Mouse (Mus musculus) heart, embryonic 15.5 days (tissue): ENCODE results near the gene Tbc1d5. TPM values are rescaled to one million over a fixed set of nuclear protein-coding genes. Genes with fewer than 3 reads are reported as not detected.

Experiments
- ATAC-seq: fragments of 200-750 bp; cut with Nextera tagmentation; replicated peaks from 2 replicates; pipeline ENCODE4 v1.8.0; 2017; ENCODE audit warnings: low read depth, moderate TSS enrichment; ENCODE audit not compliant: insufficient number of reproducible peaks, insufficient read depth, low FRiP score
- H3K27ac ChIP-seq: fragments of 300-500 bp; sonication (generic); 2 replicates; pipeline ENCODE4 v1.5.1; 2015; ENCODE audit warnings: mild to moderate bottlenecking, inconsistent platforms
- H3K27me3 ChIP-seq: fragments of 300-500 bp; sonication (generic); 2 replicates; pipeline ENCODE4 v1.6.1; 2015; ENCODE audit warnings: inconsistent platforms
- H3K36me3 ChIP-seq: fragments of 300-500 bp; sonication (generic); 2 replicates; pipeline ENCODE4 v1.6.1; 2015; ENCODE audit warnings: mild to moderate bottlenecking, inconsistent platforms
- H3K4me1 ChIP-seq: fragments of 300-500 bp; sonication (generic); replicated peaks from 2 replicates; pipeline ENCODE4 v1.6.1; 2015; ENCODE audit warnings: inconsistent platforms
- H3K4me2 ChIP-seq: fragments of 300-500 bp; sonication (generic); 2 replicates; pipeline ENCODE4 v1.6.1; 2015; ENCODE audit warnings: inconsistent platforms, mild to moderate bottlenecking, moderate library complexity
- H3K4me3 ChIP-seq: fragments of 300-500 bp; sonication (generic); 2 replicates; pipeline ENCODE4 v1.5.1; 2015; ENCODE audit warnings: mild to moderate bottlenecking, inconsistent platforms
- H3K9ac ChIP-seq: fragments of 300-500 bp; sonication (generic); 2 replicates; pipeline ENCODE4 v1.6.1; 2015; ENCODE audit warnings: mild to moderate bottlenecking, inconsistent platforms
- H3K9me3 ChIP-seq: fragments of 300-500 bp; sonication (generic); replicated peaks from 2 replicates; pipeline ENCODE4 v1.6.1; 2016; ENCODE audit warnings: inconsistent platforms
- WGBS: fragments of 180-500 bp; shearing (Covaris S2); methylation state at CpG from one replicate; pipeline ENCODE4 v1.1.7; 2015; ENCODE audit warnings: mixed read lengths; 5-methylcytosine and 5-hydroxymethylcytosine counted together
- polyA plus RNA-seq: library from polyadenylated mRNA; unstranded; fragments of >200 nt; fragmentation: Nextera tagmentation; extraction: Ambion mirVana; gene quantifications from 2 replicates; pipeline ENCODE4 v1.2.1, GENCODE M21; 2015

Gene Tbc1d5
- polyA plus RNA-seq, result 7.8 and 9.6 TPM in 2 replicates

DNA sequence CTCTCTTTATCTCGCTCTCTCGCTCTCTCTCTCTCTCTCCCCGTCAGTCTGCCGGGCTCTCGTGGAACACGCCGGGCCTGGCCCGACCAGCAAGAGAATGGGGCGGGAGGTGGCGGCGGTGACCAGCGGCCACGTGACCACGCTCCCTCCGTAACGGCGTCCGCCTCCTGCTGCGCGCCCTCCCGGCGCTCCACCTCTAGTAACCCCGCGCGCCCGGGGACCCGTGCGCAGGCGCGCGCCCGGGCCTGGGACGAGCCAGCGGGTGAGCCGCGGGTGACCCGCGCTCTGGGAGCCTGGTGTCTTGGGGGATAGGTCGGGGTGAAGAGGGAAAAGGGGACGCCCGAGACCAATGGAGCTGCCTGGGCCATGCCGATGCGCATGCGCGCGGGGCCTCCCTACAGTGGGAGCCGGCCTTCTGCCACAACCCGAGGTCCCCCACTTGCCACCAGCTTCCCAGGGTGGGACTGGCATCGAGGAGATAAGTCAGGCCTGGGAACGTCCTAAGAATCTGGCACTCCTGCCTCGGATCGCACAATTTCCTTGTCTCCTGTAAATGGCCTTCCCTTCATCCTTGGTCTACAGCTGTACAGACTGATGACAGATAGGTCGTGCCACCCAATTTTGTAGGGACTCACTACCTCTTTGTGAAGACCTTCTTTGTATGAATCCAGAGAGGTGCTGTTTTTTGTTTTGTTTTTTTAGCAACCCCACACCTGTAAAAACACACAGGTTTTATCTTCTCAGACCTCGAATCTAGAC, at the start of gene Tbc1d5:
Gene Tbc1d5, minus strand, starts transcription at position 158 of the 759 bp plus-strand sequence.
- H3K27ac ChIP-seq, result peak within 1 kb of the TSS; percentile 98
- peaks cover 10% of the 10 kb centered on the region for H3K4me1 ChIP-seq
- ATAC-seq, result peak; percentile 98
- whole genome bisulfite sequencing, result 2% methylated on average over 54 of the region's 54 CpGs
- no peaks in the 10 kb centered on the region for H3K36me3 ChIP-seq
- H3K4me2 ChIP-seq, result peak within 1 kb of the TSS; percentile 76
- H3K9me3 ChIP-seq, result no peaks in the 10 kb centered on the region
- peak within 1 kb of the TSS; percentile 88 for H3K9ac ChIP-seq
- no peaks in the 10 kb centered on the region for H3K27me3 ChIP-seq
- H3K4me3 ChIP-seq, result peak within 1 kb of the TSS; percentile 75

DNA sequence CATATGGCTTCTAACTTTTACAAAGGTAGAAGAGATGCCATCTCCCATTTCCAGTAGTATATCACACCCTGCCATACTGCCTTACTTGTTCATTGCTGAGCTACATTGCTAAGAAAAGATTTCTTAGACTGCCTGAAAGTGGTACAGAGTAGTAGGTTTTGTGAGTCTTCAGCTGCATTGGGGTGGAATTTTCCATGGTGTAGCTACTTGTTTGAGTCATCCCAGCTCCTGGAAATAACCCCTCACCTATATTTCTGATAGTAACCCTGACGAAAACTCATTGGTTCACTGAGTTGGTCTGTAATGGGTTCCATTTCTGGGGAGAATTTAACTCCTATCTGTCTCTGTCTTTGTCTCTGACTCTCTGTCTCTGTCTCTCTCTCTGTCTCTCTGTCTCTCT, 46.9 kb upstream of the Tbc1d5 start:
- no peak overlapping the region for H3K4me3 ChIP-seq
- no peak for ATAC-seq
- no peaks in the 10 kb centered on the region for H3K4me1 ChIP-seq
- no peak overlapping the region for H3K9ac ChIP-seq
- H3K27me3 ChIP-seq, result no peaks in the 10 kb centered on the region
- WGBS, result 73% methylated on average over 1 of the region's 1 CpGs
- H3K4me2 ChIP-seq, result no peak overlapping the region
- H3K36me3 ChIP-seq, result no peaks in the 10 kb centered on the region
- H3K27ac ChIP-seq, result no peak overlapping the region
- no peaks in the 10 kb centered on the region for H3K9me3 ChIP-seq

GRCm38 (mm10) chr17:51223152-51223551, 44.0 kb upstream of the Tbc1d5 start:
- H3K4me3 ChIP-seq, result no peak overlapping the region
- no peaks in the 10 kb centered on the region for H3K27me3 ChIP-seq
- no peak overlapping the region for H3K27ac ChIP-seq
- no peak overlapping the region for H3K9ac ChIP-seq
- no peaks in the 10 kb centered on the region for H3K4me1 ChIP-seq
- 38% methylated on average over 4 of the region's 4 CpGs for WGBS
- ATAC-seq, result no peak
- H3K36me3 ChIP-seq, result no peaks in the 10 kb centered on the region
- no peak overlapping the region for H3K4me2 ChIP-seq
- no peaks in the 10 kb centered on the region for H3K9me3 ChIP-seq

- no peak for ATAC-seq
- WGBS, result 60% methylated on average over 7 of the region's 7 CpGs
- H3K4me2 ChIP-seq, result no peak overlapping the region
Measured at GRCm38 (mm10) chr17:51221075-51221474, 41.9 kb upstream of the Tbc1d5 start.

DNA sequence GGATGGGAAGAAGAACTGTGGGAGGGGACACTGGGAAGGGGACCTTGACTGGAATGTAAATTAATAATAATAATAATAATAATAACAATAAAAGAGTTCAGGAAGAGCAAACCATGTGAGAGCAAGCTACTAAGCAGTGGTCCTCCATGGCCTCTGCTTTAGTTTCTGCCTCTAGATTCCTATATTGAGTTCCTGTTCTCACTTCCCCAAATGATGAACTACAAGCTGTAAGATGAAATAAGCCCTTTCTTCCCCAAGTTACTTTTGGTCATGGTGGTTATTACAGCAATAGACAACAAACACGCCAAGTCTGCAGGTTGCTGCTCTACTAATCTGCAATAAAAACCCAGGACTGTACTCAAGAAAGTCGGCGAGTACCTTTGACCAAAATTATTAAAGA, 40.7 kb upstream of the Tbc1d5 start:
- H3K9me3 ChIP-seq, result no peaks in the 10 kb centered on the region
- H3K9ac ChIP-seq, result no peak overlapping the region
- H3K4me1 ChIP-seq, result no peaks in the 10 kb centered on the region
- H3K36me3 ChIP-seq, result no peaks in the 10 kb centered on the region
- H3K27me3 ChIP-seq, result no peaks in the 10 kb centered on the region
- WGBS, result 84% methylated on average over 3 of the region's 3 CpGs
- H3K27ac ChIP-seq, result no peak overlapping the region
- no peak for ATAC-seq
- H3K4me2 ChIP-seq, result no peak overlapping the region
- H3K4me3 ChIP-seq, result no peak overlapping the region

More at GRCm38 (mm10) chr17:51221075-51221474, 41.9 kb upstream of the Tbc1d5 start:
- Histone ChIP-seq H3K36me3 (no peaks in the 10 kb centered on the region), H3K9ac (no peak overlapping the region), H3K27ac (no peak overlapping the region), H3K9me3 (no peaks in the 10 kb centered on the region), H3K27me3 (no peaks in the 10 kb centered on the region), H3K4me3 (no peak overlapping the region), H3K4me1 (no peaks in the 10 kb centered on the region)

DNA sequence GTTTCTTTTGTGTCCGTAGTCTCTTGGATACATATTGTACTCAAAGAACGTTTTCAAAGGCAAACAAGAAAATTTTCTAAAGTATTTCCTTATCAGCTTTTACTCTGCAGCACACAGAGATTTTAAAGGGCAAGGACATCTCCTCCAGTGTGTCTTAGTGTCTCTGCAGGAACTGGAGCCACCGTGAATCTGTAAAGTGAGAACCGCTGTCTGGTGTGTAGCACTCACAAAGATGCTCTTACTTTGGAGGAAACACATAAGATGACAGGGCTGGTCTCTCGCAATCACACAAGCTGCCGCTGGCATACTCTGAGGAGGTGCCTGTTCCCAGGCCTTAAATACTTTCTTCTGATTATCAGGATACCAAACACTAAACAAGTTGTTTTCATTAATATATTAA, 37.3 kb upstream of the Tbc1d5 start:
- H3K36me3 ChIP-seq, result no peaks in the 10 kb centered on the region
- no peak overlapping the region for H3K4me3 ChIP-seq
- ATAC-seq, result no peak
- 78% methylated on average over 6 of the region's 6 CpGs for WGBS
- no peak overlapping the region for H3K27ac ChIP-seq
- no peak overlapping the region for H3K4me2 ChIP-seq
- no peaks in the 10 kb centered on the region for H3K9me3 ChIP-seq
- H3K27me3 ChIP-seq, result no peaks in the 10 kb centered on the region
- no peak overlapping the region for H3K9ac ChIP-seq
- no peaks in the 10 kb centered on the region for H3K4me1 ChIP-seq

GRCm38 (mm10) chr17:51209565-51209964, 30.4 kb upstream of the Tbc1d5 start:
- H3K4me2 ChIP-seq, result no peak overlapping the region
- H3K4me1 ChIP-seq, result no peaks in the 10 kb centered on the region
- H3K9me3 ChIP-seq, result no peaks in the 10 kb centered on the region
- no peaks in the 10 kb centered on the region for H3K27me3 ChIP-seq
- 74% methylated on average over 2 of the region's 2 CpGs for WGBS
- H3K27ac ChIP-seq, result no peak overlapping the region
- no peak for ATAC-seq
- H3K36me3 ChIP-seq, result no peaks in the 10 kb centered on the region
- no peak overlapping the region for H3K9ac ChIP-seq
- H3K4me3 ChIP-seq, result no peak overlapping the region

DNA sequence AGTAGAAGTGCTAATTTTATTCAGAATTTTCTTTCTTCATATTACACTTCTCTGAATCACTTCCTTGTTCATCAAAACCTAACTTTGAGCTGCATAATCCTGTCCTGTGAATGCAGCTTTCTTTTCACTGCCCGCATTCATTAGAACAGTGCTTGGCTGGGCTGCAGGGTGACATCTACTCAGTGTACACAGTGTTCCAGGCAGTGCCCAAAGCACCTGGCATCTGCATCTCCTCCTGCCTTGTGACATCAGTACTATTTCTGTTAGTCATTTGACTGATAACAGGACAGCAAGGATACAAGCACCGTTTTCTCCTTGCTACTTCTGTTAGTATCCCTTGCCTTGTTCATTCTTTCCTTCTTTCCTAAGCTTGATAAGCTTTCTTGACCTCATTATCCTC, 25.5 kb upstream of the Tbc1d5 start:
- H3K9me3 ChIP-seq, result no peaks in the 10 kb centered on the region
- H3K4me3 ChIP-seq, result no peak overlapping the region
- H3K27me3 ChIP-seq, result no peaks in the 10 kb centered on the region
- no peak for ATAC-seq
- no peaks in the 10 kb centered on the region for H3K36me3 ChIP-seq
- H3K4me1 ChIP-seq, result no peaks in the 10 kb centered on the region
- H3K27ac ChIP-seq, result no peak overlapping the region
- 50% methylated on average over 2 of the region's 2 CpGs for WGBS
- no peak overlapping the region for H3K9ac ChIP-seq
- H3K4me2 ChIP-seq, result no peak overlapping the region

GRCm38 (mm10) chr17:51195561-51195960, 16.4 kb upstream of the Tbc1d5 start:
- WGBS, result 73% methylated on average over 2 of the region's 2 CpGs
- no peak overlapping the region for H3K9ac ChIP-seq
- H3K4me3 ChIP-seq, result no peak overlapping the region
- H3K27ac ChIP-seq, result no peak overlapping the region
- H3K4me1 ChIP-seq, result no peaks in the 10 kb centered on the region
- H3K36me3 ChIP-seq, result no peaks in the 10 kb centered on the region
- no peaks in the 10 kb centered on the region for H3K27me3 ChIP-seq
- no peak for ATAC-seq
- H3K9me3 ChIP-seq, result no peaks in the 10 kb centered on the region
- no peak overlapping the region for H3K4me2 ChIP-seq

GRCm38 (mm10) chr17:51194787-51195186, 15.6 kb upstream of the Tbc1d5 start:
- Histone ChIP-seq H3K27ac (no peak overlapping the region), H3K9ac (no peak overlapping the region), H3K4me1 (no peaks in the 10 kb centered on the region), H3K9me3 (no peaks in the 10 kb centered on the region), H3K4me3 (no peak overlapping the region), H3K27me3 (no peaks in the 10 kb centered on the region), H3K4me2 (no peak overlapping the region), H3K36me3 (no peaks in the 10 kb centered on the region)
- WGBS, result 81% methylated on average over 2 of the region's 2 CpGs
- no peak for ATAC-seq

- no peak overlapping the region for H3K4me3 ChIP-seq
- H3K27me3 ChIP-seq, result no peaks in the 10 kb centered on the region
- ATAC-seq, result no peak
- WGBS, result 88% methylated on average over 1 of the region's 1 CpGs
- H3K9me3 ChIP-seq, result no peaks in the 10 kb centered on the region
- no peaks in the 10 kb centered on the region for H3K4me1 ChIP-seq
- no peaks in the 10 kb centered on the region for H3K36me3 ChIP-seq
- no peak overlapping the region for H3K27ac ChIP-seq
- H3K4me2 ChIP-seq, result no peak overlapping the region
- no peak overlapping the region for H3K9ac ChIP-seq
Measured at GRCm38 (mm10) chr17:51191381-51191780, 12.2 kb upstream of the Tbc1d5 start.

GRCm38 (mm10) chr17:51182715-51183114, 3.6 kb upstream of the Tbc1d5 start:
- Histone ChIP-seq H3K4me3 (no peak overlapping the region), H3K9ac (no peak overlapping the region), H3K9me3 (no peaks in the 10 kb centered on the region), H3K27me3 (no peaks in the 10 kb centered on the region), H3K4me2 (no peak overlapping the region), H3K4me1 (peaks cover 5% of the 10 kb centered on the region), H3K36me3 (no peaks in the 10 kb centered on the region), H3K27ac (no peak overlapping the region)
- no peak for ATAC-seq
- 65% methylated on average over 2 of the region's 2 CpGs for WGBS
